Mouse (Mus musculus) kidney, postnatal 25 days (tissue): ENCODE data around the gene Rph3al.

Source experiments
- DNase-seq, 2 experiments: peaks; one replicate each; pipeline ENCODE4 v3.0.0; 2021; ENCODE audit warnings: mixed read lengths in 2 of 2

Rph3al gene

DNA sequence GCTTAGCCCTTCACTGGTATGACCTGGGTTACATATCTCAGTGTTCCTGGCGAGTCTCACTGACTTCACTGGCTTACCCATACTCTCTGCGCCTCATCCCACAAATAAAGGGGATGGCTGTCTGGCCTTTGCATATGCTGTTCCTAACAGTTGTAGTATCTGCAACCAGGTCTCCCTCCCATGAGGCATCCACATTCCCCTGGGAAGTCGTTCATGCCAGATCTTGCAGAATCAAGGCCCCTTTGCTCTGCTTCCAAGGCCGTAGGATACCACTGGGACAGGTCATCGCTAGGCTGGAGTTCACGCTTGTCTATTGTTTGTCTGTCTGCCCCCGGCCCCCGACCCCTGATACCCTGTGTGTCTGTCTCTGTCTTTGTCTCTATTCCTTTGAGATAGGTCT is 78.8 kb downstream of the Rph3al start:
- no peak for DNase-seq

GRCm38 (mm10) chr11:75858975-75859374 is 79.3 kb downstream of the Rph3al start:
- no peak for DNase-seq

GRCm38 (mm10) chr11:75857781-75858180 is 80.4 kb downstream of the Rph3al start:
- DNase-seq: peak in 1 of 2 experiments; percentile 8

- no peak for DNase-seq
Observed at GRCm38 (mm10) chr11:75854327-75854726, 83.9 kb downstream of the Rph3al start.

GRCm38 (mm10) chr11:75853067-75853636 is 85.1 kb downstream of the Rph3al start:
- no peak for DNase-seq

- DNase-seq: peak in 1 of 2 experiments; percentile 5
Observed at GRCm38 (mm10) chr11:75852485-75852884, 85.7 kb downstream of the Rph3al start.

- no peak for DNase-seq
Observed at GRCm38 (mm10) chr11:75849552-75849951, 88.7 kb downstream of the Rph3al start.

- DNase-seq: no peak
Observed at GRCm38 (mm10) chr11:75846589-75846988, 91.6 kb downstream of the Rph3al start.

DNA sequence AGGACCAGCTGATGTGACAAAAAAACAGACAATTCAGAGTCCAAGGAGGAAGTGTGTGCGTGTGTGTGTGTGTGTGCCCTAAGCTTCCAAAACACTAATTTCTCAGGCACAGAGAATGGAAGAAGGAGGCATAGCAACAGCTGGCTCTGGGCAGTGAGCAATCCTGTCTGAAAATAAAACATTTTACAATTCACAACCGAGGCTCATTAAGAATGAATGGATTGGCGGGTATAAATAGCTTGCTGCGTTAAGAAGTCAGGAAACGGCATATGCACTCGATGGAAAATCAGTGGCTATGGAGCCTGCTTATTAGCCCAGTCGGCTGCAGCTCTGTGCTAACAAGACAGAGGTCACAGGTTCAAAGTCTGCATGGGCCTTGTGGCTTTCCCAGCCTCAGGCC is 92.6 kb downstream of the Rph3al start:
- DNase-seq: no peak

DNA sequence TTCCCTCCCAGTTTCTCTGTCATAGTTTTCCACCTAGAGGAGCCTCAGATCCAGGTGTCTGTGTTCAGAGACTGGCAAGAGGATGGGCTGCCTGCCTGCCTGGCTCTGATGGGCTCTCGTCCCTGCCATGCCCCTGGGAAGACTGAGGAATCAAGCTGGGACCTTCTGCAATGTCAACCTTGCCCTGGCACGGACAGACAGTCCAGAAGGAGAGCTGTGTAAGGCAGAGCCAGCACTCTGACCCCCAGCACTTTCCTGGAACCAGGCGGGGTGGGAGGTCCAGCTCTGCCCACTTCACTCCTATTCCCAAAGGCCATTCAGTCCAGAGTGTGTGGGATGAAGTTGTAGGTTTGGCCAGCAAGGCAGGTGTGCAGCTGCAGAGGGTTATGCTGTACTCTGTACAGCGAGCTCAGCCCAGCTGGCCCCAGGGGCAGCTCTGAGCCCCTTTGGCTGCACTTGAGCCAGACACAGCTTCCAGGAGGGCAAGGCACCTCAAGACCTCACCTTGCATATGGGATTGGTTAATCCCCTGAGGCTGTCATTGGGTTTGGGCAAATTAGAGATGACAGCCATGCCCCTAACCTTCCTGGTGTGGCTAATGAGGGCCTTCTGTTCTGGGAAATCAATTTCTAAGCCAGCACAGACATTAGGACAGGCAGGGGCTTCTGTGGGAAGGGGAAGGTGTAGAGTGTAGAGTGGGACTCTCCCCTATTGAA is 95.2 kb downstream of the Rph3al start:
- peak; percentile 4 to 54 for DNase-seq

- DNase-seq: no peak
Observed at GRCm38 (mm10) chr11:75841503-75841902, 96.7 kb downstream of the Rph3al start.

DNA sequence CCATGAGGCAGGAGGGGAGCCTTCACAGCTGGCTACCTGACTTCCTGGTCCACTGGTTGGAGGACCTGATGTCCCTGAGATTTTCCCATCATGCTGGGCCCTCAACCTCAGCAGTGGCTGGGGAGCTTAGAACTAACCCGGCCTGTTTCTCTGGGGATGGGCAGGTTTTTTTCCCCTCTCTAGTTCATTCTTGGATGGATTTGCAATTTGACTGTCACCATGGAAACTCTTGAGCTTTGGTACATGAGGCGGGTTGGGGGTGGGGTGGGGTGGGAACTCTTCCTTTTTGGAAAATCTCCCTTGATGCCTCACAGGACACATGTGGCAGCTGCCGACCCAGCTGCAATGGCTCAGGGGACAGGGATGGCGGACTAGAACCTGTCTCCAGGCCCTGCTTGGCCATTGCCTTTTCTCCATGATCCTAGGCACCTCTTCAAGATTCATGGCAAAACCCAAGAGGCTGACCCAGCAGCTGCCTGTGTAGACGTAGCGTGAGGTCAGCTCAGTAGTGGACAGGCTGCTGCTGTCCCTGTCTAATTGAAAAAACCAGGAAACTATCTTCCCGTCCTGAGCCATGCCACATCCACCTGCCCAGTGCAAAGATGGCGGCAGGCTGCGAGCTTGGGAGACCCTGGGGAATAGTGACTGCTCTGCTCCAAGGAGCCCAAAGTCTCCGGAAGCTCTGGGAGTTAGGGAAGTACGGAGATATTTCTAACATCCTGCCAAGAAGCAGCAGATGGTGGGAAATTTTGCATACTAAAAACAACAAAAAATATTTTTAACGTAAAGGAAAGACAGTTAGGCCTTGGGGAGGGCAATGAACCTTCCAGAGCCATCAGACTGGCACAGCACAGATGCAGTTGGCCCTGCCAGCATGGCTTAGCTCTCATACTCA is 98.4 kb downstream of the Rph3al start:
- DNase-seq: no peak

DNA sequence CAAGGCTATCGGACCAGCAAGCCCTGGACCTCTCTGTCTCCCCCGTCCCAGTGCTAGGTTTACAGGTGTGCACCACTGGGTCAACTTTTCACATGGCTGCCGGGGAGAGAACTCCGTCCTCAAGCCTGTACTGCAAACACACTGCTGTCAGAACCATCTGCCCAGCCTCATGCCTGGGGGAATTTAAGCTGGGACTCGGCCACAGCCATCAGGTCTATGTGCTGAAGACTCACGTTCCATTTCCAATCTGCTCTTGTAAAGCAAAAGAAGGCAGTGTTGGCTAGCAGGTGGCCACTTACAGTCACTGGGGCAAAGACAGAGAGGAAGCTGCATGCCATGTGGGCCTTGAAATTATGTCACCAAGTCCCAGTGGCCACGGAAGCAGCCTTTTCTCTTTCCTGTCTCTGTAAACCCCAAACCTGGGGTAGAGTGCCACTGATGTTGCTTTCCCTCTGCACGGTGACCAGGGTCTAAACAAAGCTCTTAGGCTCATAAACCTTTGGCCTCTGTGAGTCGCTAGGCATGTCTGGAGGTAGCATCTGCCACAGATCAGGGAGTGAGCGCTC is 99.3 kb downstream of the Rph3al start:
- no peak for DNase-seq

DNA sequence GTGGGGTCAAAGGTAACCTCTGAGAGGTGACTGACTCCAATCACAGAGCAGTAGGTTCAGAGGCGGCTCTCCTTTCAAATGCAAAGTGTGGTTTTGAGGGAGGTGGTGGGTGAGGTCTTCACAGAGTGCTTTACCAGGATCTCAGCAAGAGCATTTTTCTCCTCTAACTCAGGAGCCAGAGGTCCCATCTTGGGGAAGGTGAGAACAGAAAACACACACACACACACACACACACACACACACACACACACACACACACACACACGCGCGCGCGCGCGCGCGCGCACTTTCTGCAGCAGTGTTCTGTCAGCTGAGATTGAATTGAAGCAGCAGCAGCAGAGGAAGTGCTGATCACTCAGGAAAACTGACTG is 102.0 kb downstream of the Rph3al start:
- DNase-seq: no peak

DNA sequence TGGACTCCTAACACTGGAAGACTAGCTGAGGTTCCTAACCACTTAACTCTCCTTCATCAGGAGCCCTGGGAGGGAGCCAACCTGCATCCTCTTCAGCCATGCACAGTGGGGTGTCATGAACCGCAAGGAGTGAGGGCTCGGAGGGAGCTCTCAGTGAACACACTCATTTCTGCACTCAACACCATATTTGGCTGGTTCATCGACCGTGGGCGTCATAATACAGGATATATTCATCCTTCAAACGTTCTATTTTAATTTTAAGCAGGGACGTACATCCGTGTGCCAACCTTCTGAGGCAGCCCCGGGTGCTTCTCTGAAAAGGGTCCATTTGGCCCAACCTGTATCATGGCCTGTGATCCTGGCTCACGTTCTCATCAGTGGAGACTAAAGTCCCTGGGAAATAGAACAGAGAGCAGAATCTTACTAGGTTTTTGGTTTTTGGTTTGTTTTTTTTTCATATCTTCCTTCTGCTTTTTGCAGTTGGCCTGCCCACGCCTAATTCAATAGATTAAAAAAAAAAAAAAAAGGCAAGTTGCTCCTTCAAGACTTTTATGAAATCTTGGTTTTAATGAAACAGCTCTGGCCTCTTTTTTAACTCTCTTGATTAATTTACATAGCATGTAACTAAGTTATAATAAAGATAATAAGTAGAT is 102.5 kb downstream of the Rph3al start:
- no peak for DNase-seq

DNA sequence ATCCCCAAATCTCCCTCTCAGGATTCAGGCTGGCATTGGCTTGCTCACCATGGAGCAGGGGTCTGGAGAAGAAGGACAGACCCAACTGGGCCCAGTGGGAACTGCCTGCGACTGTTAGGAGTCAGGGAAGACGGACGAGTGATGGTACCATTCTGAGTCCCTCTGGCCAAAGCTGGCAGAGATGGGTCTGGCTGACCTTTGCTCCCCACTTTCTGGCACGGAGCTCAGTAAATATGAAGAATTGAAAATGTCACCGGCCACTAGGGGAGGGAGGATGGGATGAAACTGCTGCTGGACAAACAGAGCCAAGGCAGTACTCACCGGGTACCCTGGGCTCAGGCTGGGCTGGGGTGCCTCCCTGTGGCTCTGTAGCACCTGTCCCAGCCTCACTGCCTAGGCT is 105.1 kb downstream of the Rph3al start:
- peak in 1 of 2 experiments; percentile 48 for DNase-seq

DNA sequence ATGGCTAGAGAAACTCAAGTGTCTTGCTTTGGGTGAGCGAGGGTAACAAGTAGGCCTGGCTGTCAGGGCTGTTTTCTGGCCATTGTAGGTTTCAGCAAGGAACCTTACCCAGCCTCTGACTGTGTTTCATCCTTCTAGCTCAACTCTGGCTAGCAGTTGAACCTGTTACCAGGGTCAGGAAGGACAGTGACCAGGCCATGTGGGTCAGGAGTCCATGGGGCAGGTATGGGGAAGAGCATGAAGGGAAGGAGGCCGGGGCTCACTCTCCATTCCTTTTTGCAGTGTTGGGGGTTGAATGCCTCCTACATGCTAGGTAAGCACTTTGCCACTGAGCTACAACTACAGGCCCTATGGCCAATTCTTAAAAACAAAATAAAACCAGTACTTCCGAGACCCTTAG is 107.8 kb downstream of the Rph3al start:
- peak; percentile 17 to 75 for DNase-seq

- DNase-seq: no peak
Observed at GRCm38 (mm10) chr11:75827414-75827813, 110.8 kb downstream of the Rph3al start.

GRCm38 (mm10) chr11:75823506-75823905 is 114.7 kb downstream of the Rph3al start:
- DNase-seq: no peak

- DNase-seq: peak; percentile 5 to 49
Observed at GRCm38 (mm10) chr11:75813085-75813484, 125.1 kb downstream of the Rph3al start.

- peak; percentile 88 to 93 for DNase-seq
Observed at GRCm38 (mm10) chr11:75811900-75812299, 126.3 kb downstream of the Rph3al start.

- no peak for DNase-seq
Observed at GRCm38 (mm10) chr11:75810526-75810925, 127.7 kb downstream of the Rph3al start.

GRCm38 (mm10) chr11:75807486-75807885 is 130.7 kb downstream of the Rph3al start:
- peak in 1 of 2 experiments; percentile 20 for DNase-seq
